In genomic region chr12:9450620-9451019, GRCm38 (mm10) we compare ENCODE assay signal across 12 mouse cellular contexts.
DNase-seq lines count a peak whose midpoint lies in the region; ATAC-seq lines count a peak whose summit lies in the region.
"Had no signal": no experiment of that assay in that cellular context is flagged by ENCODE, and none has a peak within 500 bp of the region (broad histone marks: within the 10 kb centered on the region; RNA-seq: fewer than 3 reads in every experiment).

No protein-coding gene starts in this region.

- H3K4me3 ChIP-seq in midbrain, embryonic 11.5 days (ENCODE audit: low read depth, low read length): no peak overlapping the region
- H3K4me3 ChIP-seq: hindbrain, embryonic 10.5 days; megakaryocyte, embryonic 14.5 days; neural tube, embryonic 13.5 days had no signal

- 50% methylated on average over 3 of the region's 3 CpGs for WGBS in midbrain, embryonic 11.5 days

- H3K36me3 ChIP-seq in midbrain, embryonic 11.5 days (ENCODE audit: control insufficient read depth, insufficient read depth, low read length): no peaks in the 10 kb centered on the region
- H3K36me3 ChIP-seq: hindbrain, embryonic 10.5 days; neural tube, embryonic 13.5 days had no signal

- ATAC-seq in midbrain, embryonic 11.5 days (ENCODE audit: low FRiP score): no peak
- ATAC-seq: forebrain, embryonic 16.5 days had no signal

- no peaks in the 10 kb centered on the region for H3K27me3 ChIP-seq in midbrain, embryonic 11.5 days (ENCODE audit: control insufficient read depth, insufficient read depth, low read length)
- H3K27me3 ChIP-seq: megakaryocyte, embryonic 14.5 days; neural tube, embryonic 13.5 days had no signal

- H3K4me2 ChIP-seq in midbrain, embryonic 11.5 days: no peak overlapping the region
- H3K4me2 ChIP-seq: neural tube, embryonic 13.5 days had no signal

- peak; percentile 13 for DNase-seq in adrenal gland, postnatal 10 days
- no peak for DNase-seq in adrenal gland, adult (ENCODE audit: inconsistent age in 2 of 2, low spot score in 1 of 2)
- peak; percentile 19 for DNase-seq in embryo, embryonic 10.5 days (ENCODE audit: low spot score)
- peak; percentile 13 for DNase-seq in heart, postnatal 4 days
- peak; percentile 70 for DNase-seq in lung, postnatal 14 days
- DNase-seq in midbrain, embryonic 11.5 days (ENCODE audit: low spot score, missing footprints): no peak
- no peak for DNase-seq in cerebellum, postnatal 25 days
- no peak for DNase-seq in spleen, postnatal 10 days (ENCODE audit: low spot score in 2 of 2)

- no peaks in the 10 kb centered on the region for H3K4me1 ChIP-seq in midbrain, embryonic 11.5 days (ENCODE audit: control insufficient read depth, insufficient read depth, low read length)
- H3K4me1 ChIP-seq: hindbrain, embryonic 10.5 days; megakaryocyte, embryonic 14.5 days; neural tube, embryonic 13.5 days had no signal

- H3K27ac ChIP-seq in midbrain, embryonic 11.5 days (ENCODE audit: low read depth, low read length): no peak overlapping the region
- H3K27ac ChIP-seq: hindbrain, embryonic 10.5 days; neural tube, embryonic 13.5 days had no signal

- no peaks in the 10 kb centered on the region for H3K9me3 ChIP-seq in midbrain, embryonic 11.5 days (ENCODE audit: control insufficient read depth, low read length)
- H3K9me3 ChIP-seq: hindbrain, embryonic 10.5 days; neural tube, embryonic 13.5 days had no signal

- H3K9ac ChIP-seq in midbrain, embryonic 11.5 days (ENCODE audit: low read length): no peak overlapping the region
- H3K9ac ChIP-seq: neural tube, embryonic 13.5 days had no signal

Comparison
In these comparisons a context has a peak if more than half of its experiments do, and no peak if none do; other contexts are left out.
1. DNase-seq: peak in adrenal gland, postnatal 10 days (single experiment), embryo, embryonic 10.5 days (single experiment), heart, postnatal 4 days (single experiment) and lung, postnatal 14 days (single experiment); none in adrenal gland, adult (0 of 2), midbrain, embryonic 11.5 days (single experiment), cerebellum, postnatal 25 days (0 of 2) and spleen, postnatal 10 days (0 of 2).